Mouse (Mus musculus) layer of hippocampus, postnatal 14 days (tissue): ENCODE measurements at regions not wholly inside any gene's neighbourhood (a gene's known extent, or its start where the extent isn't known, plus 50 kb on each side); places are given as distances from the start of the nearest gene placed in this dataset.

Experiments
- DNase-seq, 2 experiments: peaks; one replicate each; pipeline ENCODE4 v3.0.0; 2021 to 2022; ENCODE audit warnings: low spot score in 2 of 2, mixed read lengths in 1 of 2

DNA sequence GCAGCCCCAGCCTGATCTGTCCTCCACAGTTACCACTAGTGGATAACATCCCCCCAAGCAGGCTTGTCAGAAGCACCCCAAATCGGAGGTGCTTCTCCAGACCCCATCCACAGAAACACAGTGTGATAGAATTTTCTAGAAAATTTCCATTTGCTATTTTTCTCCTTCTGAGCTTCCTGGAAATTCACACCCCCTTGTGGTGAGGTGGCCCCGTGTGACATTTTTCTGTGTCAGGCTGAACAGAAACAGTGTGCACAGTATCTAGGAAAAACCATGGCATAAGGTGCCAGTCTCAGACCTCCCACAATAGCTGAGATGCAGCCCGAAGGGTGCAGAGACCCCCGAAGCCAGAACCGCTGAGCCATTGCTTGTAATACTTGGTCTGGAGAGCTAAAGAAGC, 155.3 kb upstream of the Mvb12b start:
- no peak for DNase-seq

DNA sequence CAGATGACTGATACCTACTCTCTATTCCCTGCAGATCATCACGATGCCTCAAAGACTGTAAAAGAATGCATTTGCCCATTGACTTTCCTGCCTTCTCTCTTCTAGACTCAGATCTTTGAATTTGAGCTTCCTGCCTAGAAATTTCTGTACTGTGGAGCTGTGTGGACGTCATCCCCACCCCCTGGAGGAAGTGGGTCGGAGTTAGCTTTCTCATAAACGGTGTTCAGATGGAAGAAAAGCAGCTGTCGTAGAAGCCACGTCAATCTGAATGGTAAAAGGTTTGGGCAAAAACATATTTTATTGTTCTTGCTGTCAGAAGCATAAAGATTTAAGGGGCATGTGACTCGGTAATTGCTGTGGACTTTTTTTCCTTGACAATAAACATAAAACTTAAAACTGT, 154.6 kb upstream of the Mvb12b start:
- no peak for DNase-seq

GRCm38 (mm10) chr2:34038982-34039381, 151.2 kb upstream of the Mvb12b start:
- no peak for DNase-seq

DNA sequence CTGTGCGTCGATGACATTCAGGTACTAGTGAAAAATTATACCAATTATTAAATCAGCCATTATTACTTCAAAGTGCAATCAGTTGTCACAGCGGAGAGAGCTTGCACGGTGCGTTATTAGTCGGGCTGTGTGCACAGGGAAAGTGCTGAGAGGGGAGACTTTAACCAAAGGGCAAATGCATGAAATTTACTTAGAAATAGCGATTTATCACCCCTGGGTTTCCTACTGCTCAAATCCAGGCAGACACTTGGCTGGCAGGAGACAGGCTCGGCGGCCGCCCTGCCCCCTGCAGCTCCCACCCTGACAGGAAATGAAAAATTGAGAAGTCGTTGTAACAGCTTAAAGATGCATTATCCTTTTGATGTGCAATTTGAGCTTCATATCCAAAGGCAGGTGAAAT, 145.5 kb upstream of the Mvb12b start:
- DNase-seq = no peak

- DNase-seq = no peak
These were observed 143.7 kb upstream of the Mvb12b start for GRCm38 (mm10) chr2:34031421-34031820.

DNA sequence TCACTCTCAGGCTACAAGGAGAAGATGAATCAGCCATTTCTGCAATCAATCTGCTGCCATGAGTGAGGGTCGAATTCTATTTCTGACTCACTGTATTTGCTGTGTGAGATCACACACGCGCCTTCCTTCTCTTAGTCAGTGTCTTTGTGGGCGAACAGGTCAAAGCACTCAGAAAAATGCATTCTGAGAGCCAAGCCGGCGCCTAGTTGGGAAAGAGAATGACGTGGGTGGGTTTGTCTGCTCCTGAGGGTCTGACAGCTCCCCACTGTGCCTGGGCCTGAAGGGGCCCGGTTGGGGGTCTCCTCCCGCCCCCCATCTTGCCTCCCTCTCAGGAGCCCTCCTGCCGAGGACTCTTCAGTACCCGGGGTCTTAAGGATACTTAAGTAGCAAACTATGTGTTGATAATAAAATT, 143.3 kb upstream of the Mvb12b start:
- DNase-seq = no peak

DNA sequence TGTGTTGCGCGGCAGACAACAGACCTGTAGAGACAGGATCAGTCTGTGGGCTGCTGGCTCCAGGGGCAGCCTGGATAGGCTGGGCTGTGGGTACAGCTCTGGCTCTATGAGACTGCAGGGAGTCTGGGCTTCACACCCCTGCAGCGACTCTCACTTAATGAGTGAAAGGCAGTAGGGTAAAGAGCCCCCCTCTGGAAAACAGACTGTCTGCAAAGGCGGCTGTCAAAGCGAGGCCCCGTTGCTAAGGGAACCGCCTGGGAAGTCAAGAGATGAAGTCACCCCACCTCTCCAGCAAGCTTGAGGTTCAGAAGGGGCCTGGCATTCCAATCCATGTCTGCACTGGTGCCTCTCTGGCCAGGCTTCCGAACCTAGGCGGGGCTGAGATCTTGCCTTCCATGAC, 139.7 kb upstream of the Mvb12b start:
- peak in 1 of 2 experiments; percentile 33 for DNase-seq

DNA sequence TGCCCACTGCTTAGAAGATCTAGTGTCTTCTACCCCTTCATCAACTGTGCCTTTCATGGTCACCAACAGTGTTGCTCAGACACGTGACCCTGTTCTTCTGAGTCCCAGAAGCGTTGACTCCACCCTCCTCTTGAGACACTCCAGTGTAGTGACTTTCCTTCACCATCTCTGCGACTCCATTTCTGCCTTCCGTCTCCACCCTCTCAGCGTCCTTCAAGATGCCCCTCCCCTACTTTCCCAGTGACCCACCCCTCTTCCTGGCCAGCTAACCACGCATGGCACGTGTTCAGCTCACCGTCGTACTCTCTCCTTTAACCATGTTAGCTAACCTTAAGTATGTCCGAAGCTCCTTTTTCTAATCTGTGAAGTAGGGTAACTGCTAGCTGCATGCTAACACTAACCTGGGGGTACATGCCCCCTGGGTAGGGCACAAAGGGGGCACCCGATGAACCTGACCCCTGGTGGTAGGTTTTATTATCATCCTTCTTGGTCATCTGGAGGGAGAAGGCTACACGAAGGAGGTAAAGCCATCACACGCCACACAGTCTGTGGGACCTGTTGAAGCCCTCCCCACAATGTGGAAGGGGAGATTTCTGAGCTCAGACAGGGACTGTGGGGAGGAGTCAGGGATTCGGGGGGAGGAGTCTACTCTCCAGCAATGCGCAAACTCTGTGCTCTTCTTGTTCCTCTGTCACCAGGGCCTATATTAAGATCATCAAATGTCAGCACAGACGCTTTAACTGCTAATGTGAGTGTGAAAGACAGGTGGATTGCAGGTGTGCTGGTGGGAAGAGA, 139.0 kb upstream of the Mvb12b start:
- DNase-seq = no peak

- no peak for DNase-seq
These were observed 138.1 kb upstream of the Mvb12b start for GRCm38 (mm10) chr2:34025715-34026360.

DNA sequence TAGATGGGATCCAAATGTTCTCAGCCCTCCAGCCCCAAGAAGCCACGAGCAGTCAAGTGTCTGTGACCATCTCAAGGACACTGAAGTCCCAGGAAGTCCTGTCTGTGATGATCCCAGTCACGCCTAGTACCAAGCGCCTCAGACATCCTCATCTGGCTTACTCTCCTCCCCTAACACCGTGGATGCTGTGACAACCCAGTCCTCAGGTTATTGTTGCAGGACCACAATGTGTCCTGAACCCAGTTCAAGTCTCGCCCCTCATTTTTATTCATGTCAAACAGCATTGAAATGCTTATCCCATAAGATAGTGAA, 129.4 kb upstream of the Mvb12b start:
- DNase-seq = no peak

DNA sequence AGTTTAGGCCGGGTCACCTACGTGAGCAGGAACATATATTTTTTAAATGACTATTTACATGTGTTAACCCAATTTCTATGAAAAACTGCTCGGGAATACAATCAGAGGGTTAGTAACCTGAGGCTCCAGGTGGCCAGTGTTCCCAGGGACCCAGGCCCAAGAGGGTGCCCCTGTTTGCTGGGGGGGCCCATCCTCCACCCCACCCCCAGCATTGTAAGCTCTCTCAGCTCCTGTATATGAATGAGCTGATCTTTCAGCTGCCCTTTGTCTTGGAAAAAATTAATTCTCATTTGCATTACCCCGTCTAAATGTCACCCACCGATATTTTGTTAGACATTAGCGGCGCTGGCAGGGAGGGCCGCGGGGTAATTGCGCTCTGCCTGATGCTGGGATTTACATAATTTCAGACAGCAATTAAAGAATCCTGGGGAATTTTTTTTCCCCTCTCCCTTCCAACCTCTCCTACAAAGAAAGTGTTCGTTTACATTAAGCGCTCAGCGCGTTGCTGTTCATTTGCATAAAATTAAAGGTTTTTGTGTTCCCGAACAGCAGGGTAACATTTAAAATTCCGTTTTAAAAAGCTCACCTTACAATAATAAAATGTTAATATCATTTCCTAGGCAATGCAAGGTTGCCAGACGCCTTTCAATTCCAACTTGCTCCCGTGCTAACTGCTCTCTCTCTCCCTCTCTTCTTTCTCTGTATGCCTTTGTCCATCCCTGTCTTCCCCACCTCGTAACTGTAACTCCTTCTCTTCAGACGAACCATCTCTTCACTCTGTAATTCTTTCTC, 128.8 kb upstream of the Mvb12b start:
- no peak for DNase-seq

DNA sequence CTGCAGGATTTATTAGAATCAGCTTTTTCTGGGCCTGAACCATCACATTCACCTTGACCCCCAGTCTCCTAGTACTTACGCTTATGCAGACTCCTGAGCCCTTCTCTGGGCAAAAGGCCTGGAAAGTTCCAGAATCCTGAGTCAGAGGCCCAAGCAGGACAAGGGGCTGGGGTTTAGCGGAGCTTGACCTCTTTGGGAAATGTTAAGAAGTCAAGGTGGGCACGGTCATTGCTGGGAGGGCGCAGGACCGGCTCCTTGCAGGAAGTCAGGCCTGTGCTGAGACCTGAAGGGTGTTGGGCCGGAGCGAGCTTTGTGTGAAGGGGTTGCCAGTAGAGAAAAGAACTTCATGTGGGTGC, 127.9 kb upstream of the Mvb12b start:
- DNase-seq = no peak

- DNase-seq = no peak
These were observed 127.3 kb upstream of the Mvb12b start for GRCm38 (mm10) chr2:34014868-34015639.

DNA sequence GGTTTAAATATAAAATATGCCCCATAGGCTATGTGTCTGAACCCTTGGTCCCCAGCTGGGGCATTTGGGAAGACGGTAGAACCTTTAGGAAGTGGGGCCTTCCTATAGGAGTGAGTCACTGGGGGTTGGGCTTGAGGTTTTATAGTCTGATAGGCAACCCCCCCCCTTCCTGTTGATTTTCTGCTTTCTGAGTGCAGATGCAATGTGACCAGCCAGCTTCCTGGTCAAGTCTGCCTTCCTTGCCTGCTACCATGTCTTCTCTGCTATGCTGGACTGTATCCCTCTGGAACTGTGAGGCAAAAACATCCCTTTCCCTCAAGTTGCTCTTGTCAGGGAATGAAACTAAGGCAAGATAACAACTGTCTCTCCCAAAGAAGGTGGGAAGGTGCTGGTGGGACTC, 122.4 kb upstream of the Mvb12b start:
- DNase-seq = no peak

DNA sequence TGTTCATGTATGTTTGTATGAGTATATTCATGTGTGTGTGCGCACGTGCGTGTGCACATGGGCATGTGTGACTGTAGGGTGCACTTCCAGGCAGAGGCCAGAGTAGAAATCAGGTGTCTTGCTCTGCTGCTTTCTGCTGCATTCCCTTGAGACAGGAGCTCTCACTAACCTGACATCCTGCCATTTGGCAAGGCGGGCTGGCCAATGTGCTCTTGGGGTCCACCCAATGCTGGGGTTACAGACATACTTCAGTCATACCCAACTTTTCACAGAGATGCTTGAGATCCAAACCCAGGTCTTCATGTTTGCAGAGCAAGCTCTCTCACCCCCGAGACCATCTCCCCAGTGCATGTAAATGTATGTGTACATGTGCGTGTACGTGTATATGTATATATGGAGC, 120.2 kb upstream of the Mvb12b start:
- no peak for DNase-seq

DNA sequence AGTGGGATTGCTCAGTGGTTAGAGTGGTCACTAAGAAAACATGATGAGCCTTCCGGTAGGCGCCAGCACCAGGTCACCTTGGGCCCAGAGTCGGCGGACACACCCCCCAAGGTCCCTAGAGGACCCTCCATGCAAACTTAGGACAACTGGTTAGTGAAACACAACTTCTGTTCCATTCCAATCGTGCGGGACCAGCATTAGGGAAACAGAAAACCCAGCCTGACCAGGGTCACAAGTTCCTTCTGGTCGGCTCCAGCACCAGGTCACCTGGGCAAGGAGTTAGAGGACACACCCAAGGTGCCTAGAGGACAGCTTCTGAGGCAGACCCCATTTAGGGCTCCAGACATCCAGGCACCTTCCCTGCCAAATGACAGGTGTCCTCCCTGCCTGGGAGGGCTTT, 109.4 kb upstream of the Mvb12b start:
- no peak for DNase-seq

DNA sequence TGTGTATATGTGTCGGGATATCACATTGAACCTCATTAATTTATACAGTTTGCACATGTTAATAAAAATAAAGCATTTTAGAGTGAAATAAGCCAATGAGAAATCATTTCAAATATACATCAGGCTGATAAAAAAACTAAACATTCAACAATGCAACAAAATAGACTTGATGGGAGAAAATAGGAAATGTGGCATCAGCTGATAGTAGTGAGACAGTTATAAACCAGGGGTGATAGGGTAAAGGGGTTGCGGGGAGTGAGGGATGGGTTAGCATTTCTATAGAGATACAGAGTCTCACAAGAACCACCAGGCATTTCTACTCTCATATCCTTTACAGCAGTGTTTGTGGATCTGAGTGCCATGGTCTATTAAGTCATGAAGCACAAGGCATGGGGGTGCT, 108.6 kb upstream of the Mvb12b start:
- no peak for DNase-seq

GRCm38 (mm10) chr2:33991299-33991698, 103.6 kb upstream of the Mvb12b start:
- no peak for DNase-seq

DNA sequence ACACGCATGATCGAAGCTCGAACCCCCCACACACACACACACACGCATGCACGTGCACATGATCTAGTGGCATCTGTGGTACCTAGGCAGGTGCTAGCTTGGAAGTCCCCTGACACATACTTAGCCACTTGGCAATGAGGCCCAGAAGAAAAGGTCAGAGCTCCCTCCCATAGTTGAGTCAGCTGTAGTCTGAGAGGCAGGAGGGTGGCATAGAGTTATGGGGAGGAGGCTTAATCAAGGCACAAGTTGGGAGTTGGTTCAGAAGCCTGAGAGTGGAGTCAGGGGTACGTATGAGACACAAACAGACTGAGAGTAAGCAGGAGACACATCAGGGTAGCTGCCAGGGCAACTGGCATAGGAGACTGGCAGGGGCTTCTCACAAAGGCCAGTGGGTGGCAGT, 103.0 kb upstream of the Mvb12b start:
- DNase-seq = no peak

DNA sequence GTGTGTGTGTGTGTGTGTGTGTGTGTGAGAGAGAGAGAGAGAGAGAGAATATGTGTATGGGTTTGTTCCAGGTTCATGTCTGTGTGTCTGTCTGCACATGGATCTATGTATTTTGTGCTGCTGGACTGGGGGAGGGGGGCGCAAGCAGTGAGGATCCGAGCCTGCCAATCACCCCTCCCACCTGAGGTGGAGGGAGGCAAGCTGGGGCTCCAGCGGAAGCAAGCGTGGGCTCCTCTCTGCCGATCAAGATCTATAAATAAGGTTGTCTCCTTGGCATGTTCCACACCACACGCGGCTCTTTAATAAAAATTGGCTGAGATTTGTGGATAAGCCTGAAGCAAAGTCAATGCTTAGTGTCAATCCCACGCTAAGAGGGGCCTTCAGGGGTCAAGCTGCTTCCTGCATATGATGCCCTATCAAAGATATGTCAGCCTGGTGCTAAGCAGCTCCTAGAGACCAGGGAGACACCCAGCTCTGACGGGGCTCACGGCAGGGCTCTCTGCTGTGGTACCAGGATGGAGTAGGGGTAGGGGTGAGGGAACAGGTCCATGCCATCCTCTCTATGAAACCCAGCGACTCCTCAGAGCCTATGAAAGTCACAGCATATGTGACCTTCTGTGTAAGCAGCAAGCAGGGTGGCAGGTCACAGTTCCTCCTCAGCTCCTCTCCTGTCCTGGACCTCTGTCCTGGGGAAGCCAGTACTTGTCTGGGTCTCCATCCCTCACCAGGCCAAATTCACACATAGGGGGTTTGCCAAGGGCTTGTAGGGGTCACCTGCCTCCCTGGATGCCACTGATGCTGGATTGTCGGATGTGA, 102.0 kb upstream of the Mvb12b start:
- no peak for DNase-seq

- DNase-seq = peak in 1 of 2 experiments; percentile 73
These were observed 98.7 kb upstream of the Mvb12b start for GRCm38 (mm10) chr2:33986420-33986819.
